Mouse (Mus musculus) embryonic facial prominence, embryonic 15.5 days (tissue): ENCODE measurements around the gene Ppp4c. TPM values are rescaled to one million over a fixed set of nuclear protein-coding genes. Genes with fewer than 3 reads are reported as not detected.

Source experiments
- ATAC-seq: fragments of 200-750 bp; cut with Nextera tagmentation; 2 replicates; pipeline ENCODE4 v1.8.0; 2017; ENCODE audit warnings: low read depth, moderate TSS enrichment; ENCODE audit not compliant: insufficient number of reproducible peaks, low FRiP score, low TSS enrichment
- H3K27ac ChIP-seq: fragments of 300-500 bp; sonication (generic); replicated peaks from 2 replicates; pipeline ENCODE4 v1.5.1; 2015; ENCODE audit warnings: mild to moderate bottlenecking, inconsistent platforms
- H3K27me3 ChIP-seq: fragments of 300-500 bp; sonication (generic); 2 replicates; pipeline ENCODE4 v1.6.1; 2015; ENCODE audit warnings: inconsistent platforms
- H3K36me3 ChIP-seq: fragments of 300-500 bp; sonication (generic); 2 replicates; pipeline ENCODE4 v1.6.1; 2015; ENCODE audit warnings: mild to moderate bottlenecking, inconsistent platforms
- H3K4me1 ChIP-seq: fragments of 300-500 bp; sonication (generic); 2 replicates; pipeline ENCODE4 v1.6.1; 2015; ENCODE audit warnings: inconsistent platforms
- H3K4me2 ChIP-seq: fragments of 300-500 bp; sonication (generic); replicated peaks from 2 replicates; pipeline ENCODE4 v1.6.1; 2015; ENCODE audit warnings: mild to moderate bottlenecking, inconsistent platforms
- H3K4me3 ChIP-seq: fragments of 300-500 bp; sonication (generic); replicated peaks from 2 replicates; pipeline ENCODE4 v1.5.1; 2015; ENCODE audit warnings: mild to moderate bottlenecking, inconsistent platforms
- H3K9ac ChIP-seq: fragments of 300-500 bp; sonication (generic); 2 replicates; pipeline ENCODE4 v1.6.1; 2015; ENCODE audit warnings: inconsistent platforms
- H3K9me3 ChIP-seq: fragments of 300-500 bp; sonication (generic); replicated peaks from 2 replicates; pipeline ENCODE4 v1.6.1; 2016; ENCODE audit warnings: inconsistent platforms
- WGBS: fragments of 180-500 bp; shearing (Covaris S2); methylation state at CpG from one replicate; pipeline ENCODE4 v1.1.7; 2015; 5-methylcytosine and 5-hydroxymethylcytosine counted together
- polyA plus RNA-seq: library from polyadenylated mRNA; unstranded; fragments of >200 nt; fragmentation: Nextera tagmentation; extraction: Ambion mirVana; gene quantifications from 2 replicates; pipeline ENCODE4 v1.2.1, GENCODE M21; 2015

The Ppp4c gene
- polyA plus RNA-seq, 1 experiment from 2014 or later = 234 TPM

DNA sequence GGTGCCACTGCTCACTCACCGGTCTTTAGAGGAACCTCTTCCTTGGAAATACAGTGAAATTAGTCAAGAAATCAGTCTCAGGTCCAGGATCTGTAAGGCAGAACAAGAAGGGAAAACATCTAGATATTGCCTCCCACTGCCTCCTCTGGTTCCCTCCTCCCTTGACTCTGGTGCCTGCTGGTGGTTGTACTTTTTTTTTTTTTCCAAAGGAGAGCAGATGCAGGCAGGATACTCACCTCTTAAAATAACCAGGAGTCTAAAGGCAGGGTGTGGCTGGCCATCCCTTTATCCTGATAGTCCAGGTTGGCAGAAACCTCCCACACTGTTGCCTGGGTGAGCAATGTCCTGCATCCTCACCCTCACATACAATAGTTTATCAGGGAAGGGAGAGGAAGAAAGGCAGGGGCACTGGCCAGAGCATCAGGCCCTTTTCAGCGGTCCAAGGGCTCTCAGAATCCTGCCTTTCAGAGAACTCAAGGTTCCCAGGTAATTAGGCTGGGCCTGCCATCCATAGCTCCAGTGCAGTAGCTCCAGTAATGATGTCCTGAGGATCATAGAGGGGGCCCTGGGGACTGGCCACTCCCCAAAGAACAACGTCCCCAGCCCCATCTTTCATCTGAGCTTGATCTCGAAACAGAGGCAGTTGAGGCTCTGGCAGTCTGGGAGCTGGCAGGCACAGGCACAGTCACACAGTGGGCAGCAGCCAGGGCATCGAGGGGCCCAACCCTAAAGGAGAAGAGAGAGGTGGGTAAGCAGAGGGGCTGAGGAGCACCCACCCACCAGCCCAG is 8.2 kb upstream of the Ppp4c start:
- no peak for ATAC-seq
- Histone ChIP-seq H3K4me2 (peak overlapping the region; percentile 82), H3K9ac (peak overlapping the region; percentile 76), H3K27me3 (no peaks in the 10 kb centered on the region), H3K27ac (peak overlapping the region; percentile 99), H3K4me3 (peak overlapping the region; percentile 87), H3K9me3 (no peaks in the 10 kb centered on the region), H3K36me3 (peaks cover 21% of the 10 kb centered on the region), H3K4me1 (peaks cover 38% of the 10 kb centered on the region)
- 50% methylated on average over 5 of the region's 5 CpGs for WGBS

DNA sequence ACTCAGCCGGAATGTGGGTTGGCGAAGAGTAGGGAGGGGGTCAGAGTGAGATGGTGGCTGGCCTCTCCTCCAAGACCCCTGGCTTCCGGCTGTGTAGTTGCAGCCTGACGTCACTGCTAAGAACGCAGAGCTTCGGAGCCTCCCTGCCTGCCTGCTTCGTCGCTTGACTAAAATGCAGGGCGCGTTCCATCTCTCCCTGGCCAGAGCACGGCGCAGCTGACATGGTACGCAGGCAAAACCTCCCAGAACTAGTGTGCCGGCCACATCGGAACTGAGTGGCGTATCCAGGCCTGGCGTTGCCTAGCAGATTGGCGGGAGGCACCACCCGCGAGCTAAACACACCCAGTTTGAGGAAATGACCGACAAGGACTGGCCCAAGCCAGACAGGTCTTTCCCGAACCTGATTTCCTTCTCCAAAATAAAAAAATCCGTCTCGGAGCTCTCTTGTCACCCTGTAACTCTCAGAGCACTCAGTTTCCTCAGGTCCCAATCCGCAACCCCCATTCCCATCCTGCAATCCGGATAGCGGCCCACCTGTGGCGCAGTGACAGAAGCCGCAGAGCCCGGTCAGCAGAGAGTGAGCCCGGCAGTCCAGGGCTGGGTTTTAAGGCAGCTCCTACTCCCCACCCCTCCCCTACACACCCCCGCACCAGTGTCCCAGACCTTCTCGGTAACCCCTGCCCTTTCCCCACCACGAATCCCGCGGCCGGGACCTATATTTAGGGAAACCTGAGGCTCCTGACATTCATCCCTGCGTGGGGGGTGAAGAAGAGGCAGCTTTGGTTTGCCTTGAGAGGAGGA is 7.4 kb upstream of the Ppp4c start:
- Histone ChIP-seq H3K9ac (peak overlapping the region; percentile 76), H3K4me2 (peak overlapping the region; percentile 82), H3K27ac (peak overlapping the region; percentile 99), H3K4me1 (peaks cover 38% of the 10 kb centered on the region), H3K27me3 (no peaks in the 10 kb centered on the region), H3K36me3 (peaks cover 29% of the 10 kb centered on the region), H3K9me3 (no peaks in the 10 kb centered on the region), H3K4me3 (peak overlapping the region; percentile 87)
- ATAC-seq = peak; percentile 89
- WGBS = under 1% methylated on average over 37 of the region's 38 CpGs

DNA sequence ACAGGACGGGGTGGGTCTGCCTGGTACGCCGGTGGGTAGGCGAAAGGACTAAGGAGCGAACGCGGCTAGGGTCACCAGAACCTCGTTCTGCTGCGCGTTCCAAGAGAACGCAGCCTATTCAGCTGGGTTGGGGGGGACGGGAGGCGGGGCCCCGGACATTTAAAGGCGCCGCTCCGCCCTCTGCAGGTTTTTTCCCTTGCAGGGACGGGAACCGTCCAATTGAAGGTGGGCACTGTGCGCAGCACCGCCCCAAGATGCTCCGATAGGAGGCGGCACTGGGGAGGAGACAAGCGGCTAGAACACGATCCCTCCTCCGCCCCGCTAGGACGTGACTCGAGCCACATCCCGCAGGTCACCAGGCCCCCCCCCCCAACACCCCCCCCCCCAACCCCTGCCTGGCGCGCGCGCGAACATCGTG is 6.8 kb upstream of the Ppp4c start:
- H3K4me1 ChIP-seq = peaks cover 38% of the 10 kb centered on the region
- H3K36me3 ChIP-seq = peaks cover 35% of the 10 kb centered on the region
- ATAC-seq = peak; percentile 96
- peak overlapping the region; percentile 99 for H3K27ac ChIP-seq
- peak overlapping the region; percentile 82 for H3K4me2 ChIP-seq
- peak overlapping the region; percentile 90 for H3K9ac ChIP-seq
- no peaks in the 10 kb centered on the region for H3K9me3 ChIP-seq
- peak overlapping the region; percentile 87 for H3K4me3 ChIP-seq
- under 1% methylated on average over 29 of the region's 36 CpGs for WGBS
- no peaks in the 10 kb centered on the region for H3K27me3 ChIP-seq

DNA sequence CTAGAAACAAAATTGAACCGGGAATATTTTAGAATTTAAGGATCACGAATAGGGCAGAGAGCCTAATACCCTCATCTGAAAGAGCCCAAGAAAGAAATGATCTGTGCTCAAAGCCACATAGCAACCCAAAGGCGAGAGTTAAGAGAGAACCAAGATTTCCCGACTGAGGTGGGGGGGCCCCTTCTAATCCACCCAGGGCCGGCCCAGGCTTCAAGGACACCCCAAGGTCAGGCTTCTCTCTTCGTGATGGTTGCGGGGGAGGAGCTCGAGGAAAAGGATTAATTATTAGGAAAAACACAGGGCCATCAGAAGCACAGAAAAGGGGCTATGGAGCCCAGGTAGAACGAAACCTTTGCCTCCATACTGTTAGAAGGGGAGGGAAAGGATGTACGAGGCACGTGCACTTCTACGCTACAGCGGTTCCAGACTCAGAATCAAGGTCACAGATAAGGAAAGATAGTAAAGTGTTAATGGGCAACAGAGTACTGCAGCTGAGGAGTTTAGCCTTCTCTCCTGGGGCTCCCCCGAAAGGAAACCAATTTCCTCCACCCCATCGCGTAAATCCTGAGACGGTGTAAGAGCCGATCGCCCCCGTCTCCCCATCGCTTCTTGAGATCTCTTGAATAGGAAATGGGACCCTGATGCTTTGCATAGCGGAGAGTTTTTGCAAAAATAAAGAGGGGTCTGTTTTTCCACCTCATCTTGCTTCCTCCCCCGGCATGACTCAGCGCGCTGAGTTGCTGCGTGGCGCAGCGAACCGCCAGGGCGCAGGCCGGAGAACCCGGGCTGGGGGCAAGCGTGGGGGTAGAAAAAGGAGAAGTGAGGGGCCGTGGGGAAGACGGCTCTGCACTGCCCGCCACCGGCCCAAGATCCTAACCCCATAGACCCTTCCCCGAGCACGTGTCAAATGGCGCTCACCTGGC is 6.1 kb upstream of the Ppp4c start:
- WGBS = under 1% methylated on average over 40 of the region's 40 CpGs
- ATAC-seq = no peak
- Histone ChIP-seq H3K27ac (peak overlapping the region; percentile 94), H3K4me3 (peak overlapping the region; percentile 87), H3K9me3 (no peaks in the 10 kb centered on the region), H3K9ac (peak overlapping the region; percentile 90), H3K4me2 (peak overlapping the region; percentile 79), H3K4me1 (peaks cover 44% of the 10 kb centered on the region), H3K27me3 (no peaks in the 10 kb centered on the region), H3K36me3 (peaks cover 41% of the 10 kb centered on the region)

DNA sequence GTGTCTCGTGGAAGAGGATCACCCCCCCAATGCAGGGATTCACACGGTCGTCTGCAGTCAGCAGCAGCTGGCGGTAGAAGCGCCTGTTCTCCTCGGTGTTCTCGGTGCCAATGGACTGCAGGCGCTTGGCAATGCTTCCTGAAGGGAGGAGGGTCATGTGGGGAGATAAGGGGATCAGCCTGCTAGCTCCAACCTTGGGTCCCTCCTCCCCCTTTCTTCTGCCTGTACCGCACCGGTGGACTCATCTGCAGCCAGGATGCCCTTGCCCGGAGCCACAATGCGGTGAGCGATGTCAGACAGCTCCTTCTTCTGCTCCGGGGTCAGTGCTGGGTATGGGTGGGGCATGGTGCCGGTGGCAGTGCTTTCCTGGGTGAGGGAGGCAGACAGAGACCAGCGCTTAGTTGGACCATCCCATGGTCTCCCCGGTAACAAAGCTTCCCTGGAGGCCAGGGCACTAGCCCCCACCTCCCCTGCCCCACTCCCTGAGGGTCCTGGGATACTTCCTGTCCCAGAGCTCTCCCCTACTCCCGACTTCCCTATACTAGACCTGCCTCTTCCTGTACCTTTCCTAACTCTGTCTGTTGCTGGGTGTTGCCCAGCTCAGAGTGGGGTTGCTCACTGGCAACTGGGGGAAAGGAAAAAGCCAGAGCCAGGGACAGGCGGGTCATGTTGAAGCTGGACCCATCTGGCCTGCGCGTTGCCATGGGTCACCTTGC is 5.3 kb upstream of the Ppp4c start, which contains the start of gene Fam57b:
Fam57b (plus strand) TSS at position 258 of the 716 bp plus-strand sequence.
- Histone ChIP-seq H3K27ac (peak within 1 kb of the TSS; percentile 94), H3K4me2 (peak within 1 kb of the TSS; percentile 79), H3K27me3 (no peaks in the 10 kb centered on the region), H3K9me3 (no peaks in the 10 kb centered on the region), H3K9ac (peak within 1 kb of the TSS; percentile 90), H3K36me3 (peaks cover 41% of the 10 kb centered on the region), H3K4me1 (peaks cover 52% of the 10 kb centered on the region), H3K4me3 (peak within 1 kb of the TSS; percentile 87)
- WGBS = 17% methylated on average over 21 of the region's 21 CpGs
- no peak for ATAC-seq

DNA sequence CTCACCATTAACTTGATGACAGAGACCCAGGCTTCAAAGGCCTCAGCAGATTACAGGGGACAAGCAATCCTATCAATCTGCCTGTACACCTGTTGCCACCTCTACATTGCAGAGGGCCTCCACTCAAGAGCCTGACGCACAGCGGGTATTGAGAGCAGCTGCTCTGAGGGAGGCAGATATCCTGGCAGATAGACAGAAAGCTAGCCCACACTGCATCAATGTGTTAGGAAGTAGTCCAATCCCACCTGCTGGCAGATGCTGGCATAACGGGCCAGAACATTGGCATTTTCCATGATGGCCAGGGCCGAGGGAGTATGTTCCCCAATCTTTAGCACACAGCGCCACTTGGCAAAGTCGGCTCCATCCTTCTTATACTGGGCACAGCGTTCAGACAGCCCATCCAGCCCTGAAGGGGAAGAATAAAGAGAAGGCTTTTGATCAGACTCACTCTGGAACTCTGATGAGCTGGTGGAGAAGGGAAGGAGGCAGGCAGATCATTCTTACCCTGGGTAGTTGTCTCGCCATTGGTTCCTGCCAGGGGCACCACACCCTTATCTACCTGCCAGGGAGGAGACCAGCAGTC is 4.1 kb upstream of the Ppp4c start:
- H3K27ac ChIP-seq = no peak overlapping the region
- no peak for ATAC-seq
- WGBS = 68% methylated on average over 8 of the region's 8 CpGs
- peaks cover 53% of the 10 kb centered on the region for H3K4me1 ChIP-seq
- H3K36me3 ChIP-seq = peaks cover 41% of the 10 kb centered on the region
- peak overlapping the region; percentile 79 for H3K4me2 ChIP-seq
- no peak overlapping the region for H3K9ac ChIP-seq
- H3K4me3 ChIP-seq = peak overlapping the region; percentile 87; the same call in 1 of the 2 replicates
- H3K27me3 ChIP-seq = no peaks in the 10 kb centered on the region
- H3K9me3 ChIP-seq = no peaks in the 10 kb centered on the region

DNA sequence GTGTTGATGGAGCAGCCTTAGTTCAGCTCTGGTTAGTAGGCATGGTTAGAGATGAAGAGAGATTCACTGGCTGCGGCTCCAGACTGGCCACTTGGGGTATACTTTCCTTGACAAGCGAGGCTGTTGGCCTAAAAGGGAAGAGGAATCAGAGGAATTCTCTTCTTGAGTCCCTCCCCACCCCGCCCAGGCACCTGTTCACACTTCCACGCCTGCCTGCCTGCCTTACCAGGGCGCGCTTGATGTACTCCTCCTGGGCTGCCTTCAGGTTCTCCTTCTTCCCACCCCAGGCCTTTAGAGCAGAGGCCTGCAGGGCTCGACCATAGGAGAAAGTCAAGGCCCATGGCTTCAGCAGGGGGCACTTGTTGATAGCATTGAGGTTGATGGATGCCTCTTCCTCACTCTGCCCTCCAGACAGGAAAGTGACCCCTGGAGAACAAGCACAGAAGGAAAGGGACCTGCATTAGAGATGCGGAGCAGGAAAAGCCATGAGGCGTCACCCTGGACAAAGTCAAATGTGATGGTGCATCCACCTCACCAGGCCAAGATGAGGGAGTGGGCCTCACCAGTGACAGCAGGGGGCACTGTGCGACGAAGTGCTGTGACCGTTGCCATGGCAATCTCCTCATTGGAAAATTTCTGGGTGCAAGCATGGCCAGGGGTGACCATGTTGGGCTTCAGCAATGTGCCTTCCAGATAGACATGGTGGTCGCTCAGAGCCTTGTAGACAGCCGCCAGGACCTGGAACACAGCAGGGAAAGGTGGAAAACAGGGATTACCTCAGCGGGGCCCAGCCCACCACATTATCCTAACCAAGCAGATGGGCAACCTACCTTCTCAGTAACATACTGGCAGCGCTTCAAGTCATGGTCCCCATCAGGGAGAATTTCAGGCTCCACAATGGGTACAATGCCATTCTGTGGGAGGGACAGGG is 3.4 kb upstream of the Ppp4c start:
- Histone ChIP-seq H3K27ac (no peak overlapping the region), H3K9me3 (no peaks in the 10 kb centered on the region), H3K36me3 (peaks cover 41% of the 10 kb centered on the region), H3K27me3 (no peaks in the 10 kb centered on the region), H3K4me2 (no peak overlapping the region), H3K4me3 (no peak overlapping the region), H3K9ac (no peak overlapping the region), H3K4me1 (peaks cover 54% of the 10 kb centered on the region)
- no peak for ATAC-seq
- 83% methylated on average over 16 of the region's 16 CpGs for WGBS

DNA sequence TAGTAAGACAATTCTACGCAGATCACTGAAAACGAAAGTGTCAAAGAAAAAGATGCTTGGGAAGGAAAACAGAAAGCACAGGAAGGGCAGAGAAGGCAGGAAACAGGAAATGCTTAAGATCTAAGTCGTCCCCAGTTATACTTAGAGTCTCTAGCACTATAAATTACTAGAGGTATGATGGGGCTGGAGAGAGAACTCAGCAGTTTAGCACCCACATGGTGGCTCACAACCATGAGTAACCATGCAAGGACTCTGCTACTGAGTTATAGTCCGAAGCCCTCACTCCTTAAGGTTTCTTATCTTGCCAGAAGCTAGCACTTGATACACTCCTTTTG is 1.9 kb upstream of the Ppp4c start:
- H3K4me1 ChIP-seq = peaks cover 44% of the 10 kb centered on the region
- WGBS = 78% methylated on average over 4 of the region's 4 CpGs
- ATAC-seq = no peak
- H3K9me3 ChIP-seq = no peaks in the 10 kb centered on the region
- H3K27me3 ChIP-seq = no peaks in the 10 kb centered on the region
- no peak overlapping the region; the same call in 1 of the 2 replicates for H3K4me3 ChIP-seq
- peaks cover 51% of the 10 kb centered on the region for H3K36me3 ChIP-seq
- H3K27ac ChIP-seq = no peak overlapping the region
- H3K9ac ChIP-seq = no peak overlapping the region
- H3K4me2 ChIP-seq = no peak overlapping the region

DNA sequence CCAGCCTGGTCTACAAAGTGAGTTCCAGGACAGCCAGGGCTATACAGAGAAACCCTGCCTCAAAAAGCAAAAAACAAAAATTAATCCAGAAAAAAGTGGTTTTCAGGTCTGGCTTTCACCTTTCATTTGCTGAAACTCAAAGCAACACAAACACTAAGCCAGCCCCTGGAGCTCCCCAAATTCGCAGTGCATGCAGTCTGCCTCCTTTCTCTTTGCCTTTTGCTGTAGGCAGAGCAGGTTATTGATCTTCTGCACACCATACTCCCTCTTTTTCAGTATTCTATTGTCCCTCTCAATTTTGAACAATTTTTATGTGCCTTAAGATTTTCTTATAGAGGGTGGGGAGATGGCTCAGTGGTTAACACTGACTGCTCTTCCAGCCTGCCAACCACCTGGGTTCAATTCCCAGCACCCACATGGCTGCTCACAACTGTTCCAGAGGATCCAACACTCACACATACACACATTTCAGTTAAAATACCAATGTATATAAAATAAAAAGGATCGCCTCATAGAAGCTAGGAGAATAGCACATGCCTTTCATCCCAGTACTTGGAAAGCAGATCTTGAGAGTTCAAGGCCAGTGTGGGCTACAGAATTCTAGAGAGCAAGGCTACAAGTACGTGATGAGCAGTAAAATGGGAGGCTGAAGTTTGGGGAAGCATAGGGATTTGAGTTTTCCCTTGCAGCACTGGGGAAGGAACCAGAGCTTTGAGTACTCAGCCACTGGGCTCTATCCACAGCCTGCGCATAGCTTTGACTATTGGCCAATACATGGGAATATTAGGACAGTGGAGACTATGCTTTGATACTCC is 1.4 kb upstream of the Ppp4c start:
- no peak overlapping the region for H3K9ac ChIP-seq
- no peaks in the 10 kb centered on the region for H3K9me3 ChIP-seq
- WGBS = 72% methylated on average over 4 of the region's 4 CpGs
- H3K27ac ChIP-seq = peak overlapping the region; percentile 99; the same call in 1 of the 2 replicates
- H3K27me3 ChIP-seq = no peaks in the 10 kb centered on the region
- no peak overlapping the region; the same call in 1 of the 2 replicates for H3K4me3 ChIP-seq
- H3K4me1 ChIP-seq = peaks cover 44% of the 10 kb centered on the region
- no peak overlapping the region for H3K4me2 ChIP-seq
- no peak for ATAC-seq
- peaks cover 57% of the 10 kb centered on the region for H3K36me3 ChIP-seq
